Mouse (Mus musculus) lung, postnatal 0 days (tissue): ENCODE measurements at regions not wholly inside any gene's neighbourhood (a gene's known extent, or its start where the extent isn't known, plus 50 kb on each side); places are given as distances from the start of the nearest gene placed in this dataset.

ENCODE experiments used
- CTCF ChIP-seq: IDR thresholded peaks from 2 replicates; pipeline ENCODE4 v1.5.1; 2016; ENCODE audit warnings: antibody characterized with exemption, mild to moderate bottlenecking
- EP300 ChIP-seq: IDR thresholded peaks from 2 replicates; pipeline ENCODE4 v1.6.1; 2016; ENCODE audit warnings: antibody characterized with exemption, mild to moderate bottlenecking, control low read depth

- TF ChIP-seq CTCF (no peak), EP300 (no peak)
These were observed 262.8 kb upstream of the Smc2 start for GRCm38 (mm10) chr4:52176240-52176639.
